Mouse (Mus musculus): ENCODE data around the gene Adgrl3.

Adgrl3 gene

DNA sequence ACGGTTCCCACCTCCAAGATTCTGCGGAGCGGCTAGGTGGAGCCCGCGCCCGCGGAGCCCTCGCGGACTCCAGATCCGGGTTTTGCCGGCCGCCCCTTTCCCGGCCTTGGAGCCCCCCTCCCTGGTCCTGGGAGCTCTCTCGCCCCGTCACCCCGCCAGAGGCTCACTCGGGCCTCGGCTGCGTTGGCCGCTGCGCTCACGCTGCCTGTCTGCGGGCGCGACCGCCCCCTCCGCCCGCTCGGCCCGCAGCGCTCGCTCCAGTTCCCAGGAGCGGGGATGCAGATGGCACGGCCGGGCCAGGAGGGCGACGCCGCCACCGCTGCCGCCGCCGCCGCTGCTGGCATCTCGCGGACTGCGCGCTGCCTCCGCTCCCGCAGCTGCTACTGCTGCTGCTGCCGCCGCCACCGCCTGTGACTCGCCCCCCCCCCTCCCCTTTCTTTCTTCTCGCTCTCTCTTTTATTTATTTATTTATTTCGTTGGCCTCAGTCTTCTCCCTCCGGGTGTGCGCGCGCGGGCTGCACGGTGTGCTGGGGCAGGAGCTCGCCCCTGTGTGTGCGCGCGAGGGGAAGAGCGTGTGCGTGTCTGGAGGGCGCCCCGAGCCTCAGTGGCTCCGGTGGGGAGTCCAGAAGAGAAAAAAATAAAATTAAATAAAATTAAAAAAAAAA, at the start of gene Adgrl3:
TSS of gene Adgrl3 (plus strand) at position 549 of the 665 bp plus-strand sequence.
- DNase-seq (ENCODE audit: low read depth, low spot score): peak; percentile 54

DNA sequence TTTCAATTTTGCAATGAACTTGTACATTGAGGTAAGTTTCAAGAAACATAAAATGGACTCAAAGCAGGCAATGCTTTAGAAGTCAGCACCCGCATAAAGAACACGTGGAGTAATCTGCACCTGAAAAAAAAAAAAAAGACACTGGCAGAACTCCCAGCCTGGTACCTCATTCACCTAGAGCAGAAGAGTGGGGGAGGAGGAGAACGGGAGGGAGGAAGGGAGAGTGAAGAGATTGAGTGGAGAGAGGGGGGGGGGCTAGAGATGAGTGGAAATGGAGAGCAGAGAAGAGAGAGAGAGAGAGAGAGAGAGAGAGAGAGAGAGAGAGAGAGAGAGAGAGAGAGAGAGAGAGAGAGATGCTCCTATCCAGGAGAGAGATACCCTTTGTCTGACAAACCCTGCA, 772 bp upstream of the Adgrl3 start:
- DNase-seq (ENCODE audit: low read depth, low spot score): no peak

DNA sequence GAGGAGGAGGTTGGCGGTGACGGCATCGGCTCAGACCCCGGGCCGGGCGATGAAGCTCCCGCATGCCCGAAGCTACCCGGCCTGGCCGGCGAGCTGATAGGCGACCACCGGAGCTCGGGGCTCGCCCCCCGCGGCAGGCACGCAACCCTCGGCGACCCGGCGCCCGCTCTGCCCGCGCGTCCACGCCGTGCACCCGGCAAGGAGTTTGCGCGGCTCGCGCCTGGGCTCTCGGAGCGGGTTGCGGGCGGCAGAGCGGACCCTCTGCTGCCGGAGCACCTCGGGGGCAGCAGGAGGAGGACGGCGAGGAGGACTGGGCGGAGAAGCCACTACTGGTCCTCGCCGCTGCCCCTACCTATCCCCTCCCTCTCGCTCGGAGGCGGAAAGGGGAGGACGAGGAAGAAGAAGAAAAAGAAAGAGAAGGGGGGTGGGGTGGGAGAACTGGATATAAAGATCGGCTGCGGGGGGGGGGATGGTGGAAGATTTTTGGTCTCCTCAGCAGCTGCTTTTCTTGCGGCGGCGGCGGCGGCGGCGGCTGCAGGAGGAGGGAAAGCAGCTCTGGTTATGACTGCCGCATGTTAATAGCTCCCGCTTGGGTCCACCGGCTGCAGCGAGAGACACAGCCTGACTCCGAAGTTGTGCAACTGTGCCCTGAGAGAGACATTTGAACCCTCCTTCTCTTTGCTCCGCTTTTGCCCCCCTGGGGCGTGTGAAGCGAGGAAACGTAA, 505 bp downstream of the Adgrl3 start:
- peak; percentile 40 for DNase-seq (ENCODE audit: low read depth, low spot score)

DNA sequence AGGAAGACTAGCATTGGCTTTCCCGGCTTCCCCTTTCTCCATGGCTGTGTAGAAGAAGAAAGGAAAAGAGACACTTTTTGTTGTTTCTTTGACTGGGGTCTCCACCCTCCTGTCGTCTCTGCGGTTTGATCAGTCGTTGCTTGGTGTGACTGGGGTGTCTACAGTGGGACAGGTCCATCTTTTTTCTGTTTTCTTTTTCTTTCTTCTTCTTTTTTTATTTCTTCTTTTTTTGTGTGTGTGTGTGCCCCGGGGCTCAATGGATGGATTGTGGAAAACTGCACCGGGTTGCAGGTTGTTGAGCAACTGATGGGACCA, 1.0 kb downstream of the Adgrl3 start:
- DNase-seq (ENCODE audit: low read depth, low spot score): no peak

DNA sequence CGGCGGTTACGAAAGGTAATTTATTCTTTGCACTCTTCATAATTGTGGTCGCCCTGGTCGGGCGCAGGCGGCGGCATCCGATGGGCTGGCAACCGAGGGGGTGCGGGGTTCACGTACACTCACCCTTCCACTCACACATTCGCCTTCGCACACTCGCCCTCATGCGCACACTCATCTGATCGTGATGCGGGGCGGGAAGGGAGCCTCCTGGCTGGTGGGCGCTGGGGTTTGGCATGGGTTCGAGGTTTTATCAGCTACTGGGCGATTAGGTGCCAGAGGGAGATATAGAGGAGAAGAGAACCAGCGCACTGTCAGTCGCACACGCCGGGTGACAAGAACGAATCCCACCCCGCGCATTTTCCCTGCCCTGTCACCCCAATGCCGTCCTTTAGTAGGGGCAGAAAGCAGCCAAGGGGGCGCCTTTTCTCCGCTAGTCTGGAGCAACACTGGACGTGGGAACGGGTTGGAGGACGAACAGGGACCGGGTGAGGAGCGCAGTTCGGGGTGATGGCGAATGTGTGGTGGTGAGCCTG, 1.5 kb downstream of the Adgrl3 start:
- DNase-seq (ENCODE audit: low read depth, low spot score): no peak

DNA sequence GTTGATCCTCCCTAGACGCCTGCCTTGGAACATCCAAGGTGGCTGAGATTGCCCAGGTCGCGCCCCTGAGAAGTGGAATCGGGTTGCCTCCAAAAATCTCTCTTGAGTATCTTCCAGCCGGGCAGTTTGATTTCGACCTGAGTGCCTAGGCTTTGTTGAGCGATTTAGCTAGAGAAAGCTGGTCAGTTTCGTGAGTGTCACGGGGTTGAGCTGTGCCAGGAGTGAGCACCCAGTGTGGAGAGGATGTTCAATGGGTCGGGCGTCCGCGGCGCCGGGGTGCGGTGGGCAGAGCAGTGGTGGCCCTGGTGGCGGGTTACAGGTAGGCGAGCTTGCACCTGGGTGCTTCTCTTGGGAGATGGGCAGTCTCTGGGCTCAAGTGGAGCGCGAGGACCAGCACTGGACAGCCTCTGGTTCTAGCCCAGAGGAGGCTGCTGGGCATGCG, 1.9 kb downstream of the Adgrl3 start:
- peak; percentile 9 for DNase-seq (ENCODE audit: low read depth, low spot score)

DNA sequence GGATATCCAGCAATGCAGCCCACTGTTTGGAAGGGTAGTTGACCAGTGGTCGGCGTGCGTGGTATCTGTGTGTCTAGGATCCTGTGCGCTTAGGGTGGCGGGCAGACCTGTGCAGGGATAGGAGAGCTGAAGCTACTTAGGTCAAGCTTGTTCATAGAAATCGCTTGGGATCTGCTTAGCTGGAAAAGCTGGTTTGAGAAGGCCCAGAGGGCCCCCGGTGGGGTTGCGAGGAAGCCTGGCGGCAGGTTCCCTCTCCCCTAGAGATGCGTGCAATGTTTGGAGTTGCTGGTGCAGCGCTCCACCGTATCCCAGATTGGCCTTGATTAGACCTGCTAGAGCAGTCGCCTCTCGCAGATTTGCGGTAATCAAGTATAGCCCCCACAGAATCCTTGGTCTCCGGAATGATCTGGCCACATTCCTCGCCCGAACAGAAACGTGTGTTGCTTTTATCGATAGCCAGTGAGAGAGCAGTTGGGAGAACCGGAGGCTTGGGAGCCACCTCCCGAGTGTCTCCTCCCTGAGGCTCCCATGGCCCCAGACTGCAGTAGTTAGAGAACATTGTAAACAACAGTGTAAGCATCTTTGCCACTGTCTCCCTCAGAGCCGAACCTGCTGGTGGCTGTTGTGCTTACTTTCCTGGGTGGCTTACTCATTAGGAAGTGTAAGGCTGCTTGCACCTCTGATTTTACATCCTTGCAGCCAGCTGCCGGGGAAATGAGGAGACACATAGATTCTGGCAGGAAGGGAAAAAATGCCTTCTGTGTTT, 2.6 kb downstream of the Adgrl3 start:
- DNase-seq (ENCODE audit: low read depth, low spot score): peak; percentile 17

DNA sequence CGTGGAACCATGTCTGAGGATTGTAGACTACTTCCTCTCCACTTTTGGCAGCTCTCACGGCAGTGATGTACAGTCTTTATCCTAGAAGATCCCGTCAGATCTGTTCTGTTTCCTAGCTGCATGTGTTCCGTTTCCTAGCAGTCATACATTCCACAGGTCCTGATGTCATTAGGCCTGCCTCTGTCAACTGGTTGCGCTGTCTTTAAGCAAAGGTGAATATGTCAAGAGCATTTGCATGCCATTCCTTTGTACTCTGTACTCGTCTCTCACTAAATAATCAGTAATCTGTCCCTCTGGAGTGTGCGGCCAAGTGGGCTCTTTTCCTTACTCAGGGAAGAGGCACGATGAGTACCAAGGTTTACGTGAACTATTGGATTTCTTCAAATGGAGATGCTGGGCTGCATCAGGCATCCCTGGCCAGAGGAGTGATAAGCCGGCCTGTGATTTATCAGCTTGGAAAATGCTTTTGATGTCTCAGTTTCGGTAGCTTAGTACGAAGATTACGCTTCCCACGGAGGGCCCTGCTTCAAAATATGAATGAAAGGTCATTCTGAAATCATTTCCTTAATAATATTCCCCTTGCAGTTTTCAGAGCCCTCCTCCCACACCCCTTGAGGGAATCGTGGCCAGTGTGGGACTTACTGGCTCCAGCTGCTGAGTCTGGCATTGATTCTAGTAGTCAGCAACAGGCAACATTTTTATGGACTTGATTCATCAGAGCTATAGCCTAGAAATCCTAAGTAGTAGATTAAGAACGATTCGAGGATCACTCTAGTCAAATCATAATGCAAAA, 4.2 kb downstream of the Adgrl3 start:
- DNase-seq (ENCODE audit: low read depth, low spot score): no peak

DNA sequence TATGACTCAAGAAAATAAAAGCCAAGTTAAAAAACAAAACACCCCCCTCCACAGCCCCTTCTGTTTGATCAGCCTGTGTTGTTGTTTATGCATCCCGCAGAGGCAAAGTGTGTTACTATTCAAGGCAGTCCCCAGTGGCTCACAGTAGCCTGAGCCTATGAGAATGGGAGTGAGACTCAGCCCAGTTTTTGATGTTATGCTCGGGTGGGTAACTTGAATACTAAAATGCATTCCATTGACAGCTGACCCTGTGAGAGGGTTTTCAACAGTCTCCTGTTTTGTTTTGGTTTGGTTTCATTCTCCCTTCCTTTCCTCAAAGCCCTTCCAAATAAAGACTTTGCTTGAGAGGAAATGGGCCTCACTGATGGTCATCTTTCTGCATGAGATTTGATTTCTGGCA, 8.9 kb downstream of the Adgrl3 start:
- no peak for DNase-seq (ENCODE audit: low read depth, low spot score)

DNA sequence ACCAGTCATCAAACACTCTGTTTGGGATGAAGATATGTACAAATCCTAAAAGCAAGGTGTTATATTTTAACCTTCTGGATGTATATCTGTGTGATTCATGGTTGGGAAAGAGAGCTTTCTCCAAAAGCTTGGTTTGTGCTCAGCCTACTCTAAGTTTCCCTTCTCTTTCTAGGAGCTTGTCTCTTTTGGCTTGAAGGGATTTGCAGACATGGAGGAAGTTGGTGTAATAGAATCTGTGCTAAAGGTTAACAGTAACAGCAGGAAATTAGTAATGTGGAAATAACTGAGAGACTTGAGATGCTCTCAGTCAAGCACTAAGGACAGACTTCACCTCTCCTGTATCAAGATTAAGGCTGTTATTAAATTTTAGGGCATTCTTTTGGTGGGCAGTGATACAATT, 17.2 kb downstream of the Adgrl3 start:
- no peak for DNase-seq (ENCODE audit: low read depth, low spot score)

DNA sequence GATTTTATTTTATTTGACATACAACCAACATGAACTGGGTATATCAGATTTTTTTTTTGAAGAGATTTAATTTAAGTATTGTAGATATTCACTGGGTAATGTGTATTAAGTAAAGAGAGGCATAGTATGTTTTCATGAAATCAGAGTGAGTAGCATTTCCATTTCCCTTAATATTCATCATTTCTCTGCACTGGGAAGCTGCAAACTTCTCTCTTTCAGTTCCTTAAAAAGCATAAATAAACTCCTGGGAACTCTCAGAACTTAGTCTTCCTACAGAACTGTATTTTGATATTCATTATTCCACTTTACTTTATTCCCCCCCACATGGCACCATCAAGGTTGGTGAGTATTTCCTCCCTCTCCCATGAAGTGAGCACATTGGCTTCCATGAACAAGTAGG, 23.9 kb downstream of the Adgrl3 start:
- no peak for DNase-seq (ENCODE audit: low read depth, low spot score)

DNA sequence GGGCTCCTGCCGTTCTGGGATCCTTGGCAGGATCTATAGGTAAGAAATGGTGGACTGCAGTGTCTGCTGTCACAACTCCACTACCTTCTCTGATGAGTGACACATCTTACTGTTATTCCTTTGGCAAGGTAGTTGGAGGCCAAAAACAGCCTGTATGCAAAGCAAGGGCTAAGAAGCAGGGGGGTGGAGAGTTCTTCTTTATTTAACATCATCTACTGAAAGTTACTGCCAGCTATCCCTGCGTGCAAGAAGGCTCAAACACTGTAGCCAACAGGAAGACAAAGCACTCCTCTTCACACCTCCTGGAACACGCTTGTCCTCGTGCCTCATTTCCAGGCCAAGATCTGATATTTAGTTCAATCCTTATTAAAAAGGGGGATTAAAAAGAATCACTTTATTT, 26.2 kb downstream of the Adgrl3 start:
- no peak for DNase-seq (ENCODE audit: low read depth, low spot score)

DNA sequence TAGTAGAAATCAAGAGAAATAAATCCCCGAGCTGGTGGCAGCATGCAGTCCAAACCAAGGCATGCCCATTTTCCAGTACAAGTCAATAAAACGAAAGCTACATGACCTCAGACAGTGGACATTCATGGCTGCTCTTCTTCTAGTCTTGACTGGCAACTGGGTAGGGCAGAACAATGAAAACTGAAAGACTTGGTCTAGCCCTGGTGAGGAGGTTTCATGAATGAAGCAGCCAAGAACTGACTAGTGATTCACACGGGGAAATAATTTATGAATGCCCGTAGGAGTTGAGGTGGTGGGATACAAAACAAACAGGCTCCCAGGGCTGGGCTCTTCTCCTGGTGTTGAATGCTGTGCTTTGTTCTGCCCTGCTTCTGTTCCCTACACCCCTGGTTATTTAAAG, 34.7 kb downstream of the Adgrl3 start:
- DNase-seq (ENCODE audit: low read depth, low spot score): no peak

DNA sequence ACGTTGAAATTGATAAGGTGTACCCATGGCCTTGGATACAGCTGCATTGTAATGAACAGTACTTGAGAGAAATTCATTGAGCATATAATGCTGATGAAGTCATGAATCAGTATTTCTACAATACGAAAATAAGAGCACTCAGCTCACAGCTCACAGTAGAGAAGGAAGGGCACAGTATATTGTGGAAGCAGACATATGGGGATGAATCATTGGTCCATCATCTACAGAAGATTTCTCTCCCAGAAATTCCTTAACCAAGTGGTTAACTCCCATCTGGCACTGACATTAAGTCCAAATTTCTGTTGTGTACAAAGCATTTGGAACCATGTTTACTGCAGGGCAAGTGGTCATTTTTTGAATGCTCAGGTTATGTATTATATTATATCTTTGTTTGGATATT, 35.3 kb downstream of the Adgrl3 start:
- DNase-seq (ENCODE audit: low read depth, low spot score): no peak

DNA sequence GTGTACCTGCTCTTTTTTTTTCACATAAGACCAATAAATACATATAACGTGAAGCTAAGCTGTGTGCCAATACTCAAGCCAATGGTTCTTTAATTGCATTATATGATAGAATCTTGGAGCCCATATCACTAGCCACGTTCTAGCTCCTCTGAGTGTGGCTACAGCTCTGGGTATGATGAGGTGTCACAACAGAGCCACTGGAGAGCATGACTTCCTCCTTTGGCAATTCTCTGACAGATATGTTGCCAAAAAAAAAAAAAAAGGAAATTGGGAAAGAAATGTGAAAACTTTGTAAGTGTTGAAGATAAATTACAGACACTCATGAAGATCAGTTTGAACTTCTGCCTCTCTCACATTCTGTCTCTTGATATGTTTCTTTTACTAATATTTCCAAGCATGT, 38.2 kb downstream of the Adgrl3 start:
- DNase-seq (ENCODE audit: low read depth, low spot score): no peak

DNA sequence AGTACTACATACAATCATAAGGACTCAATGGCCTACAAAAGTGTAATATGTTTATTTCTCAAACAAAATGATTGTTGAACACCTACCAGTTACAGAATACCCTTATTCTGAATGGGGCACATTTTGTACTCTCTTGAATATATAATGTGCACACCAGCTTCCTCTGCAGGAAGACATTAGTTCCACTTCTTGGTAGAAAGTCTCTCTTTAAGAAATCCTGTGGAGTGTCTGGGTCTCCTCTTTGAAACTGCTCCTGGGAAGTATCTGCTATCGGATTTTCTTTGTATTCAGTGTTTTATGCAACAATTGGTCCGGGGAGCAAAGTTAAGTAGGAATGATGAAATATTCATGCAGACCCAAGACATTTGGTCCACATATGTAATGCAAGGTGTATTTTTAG, 41.0 kb downstream of the Adgrl3 start:
- DNase-seq (ENCODE audit: low read depth, low spot score): no peak

DNA sequence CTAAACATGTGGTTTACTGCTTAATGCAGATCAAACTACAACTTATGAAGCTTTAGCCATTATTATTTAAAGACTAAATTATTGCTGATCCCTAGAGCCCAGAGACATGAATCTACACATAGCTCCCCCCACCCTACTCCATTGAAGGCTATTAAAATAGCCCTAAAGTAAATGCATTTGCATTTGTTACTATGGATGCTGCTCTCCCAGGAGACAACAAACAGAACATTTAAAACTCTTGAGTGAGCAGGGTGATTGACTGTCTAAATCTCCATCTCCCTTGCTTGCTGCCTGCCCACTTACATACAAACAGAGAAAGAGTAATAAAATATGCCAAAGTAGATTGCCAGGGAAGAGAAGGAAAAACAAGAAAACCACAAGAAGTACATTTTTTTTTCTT, 41.4 kb downstream of the Adgrl3 start:
- DNase-seq (ENCODE audit: low read depth, low spot score): no peak

DNA sequence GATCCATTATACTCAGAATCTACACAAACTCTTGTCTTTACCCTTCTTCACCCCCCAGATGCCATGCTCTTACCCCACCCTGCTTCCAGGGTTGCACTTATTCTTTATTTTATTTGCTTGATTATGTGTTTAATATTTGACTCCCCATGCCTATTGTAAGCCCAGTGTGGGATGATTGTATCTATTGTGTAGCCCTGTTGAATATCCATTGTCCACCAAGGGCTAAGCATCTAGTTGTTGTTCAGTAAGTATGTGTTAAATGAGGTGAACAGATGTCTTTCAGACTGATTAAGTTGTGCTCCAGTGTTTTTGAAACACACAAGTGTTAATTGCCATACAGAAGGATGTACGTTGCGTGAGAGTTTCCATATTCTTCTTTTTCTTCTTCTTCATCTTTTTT, 44.1 kb downstream of the Adgrl3 start:
- no peak for DNase-seq (ENCODE audit: low read depth, low spot score)

DNA sequence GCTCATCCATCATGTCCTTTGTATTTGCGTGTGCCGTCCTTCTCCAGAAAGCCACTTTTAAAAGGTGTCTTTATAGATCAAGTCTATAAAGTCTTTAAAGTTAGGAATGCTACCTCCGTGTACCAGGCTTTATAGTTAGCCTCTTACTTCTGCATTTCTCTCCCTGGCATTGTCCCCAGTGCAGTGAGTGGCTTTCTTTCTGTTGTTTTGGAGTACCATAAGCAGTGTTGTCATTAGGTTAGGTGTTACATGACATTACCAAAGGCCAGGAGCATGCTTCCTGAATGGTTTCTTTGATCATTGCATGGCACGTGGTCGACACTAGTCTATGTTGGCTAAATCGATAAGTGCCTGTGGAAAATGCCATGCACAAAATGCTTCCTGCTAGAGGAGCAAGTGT, 48.2 kb downstream of the Adgrl3 start:
- DNase-seq (ENCODE audit: low read depth, low spot score): no peak

DNA sequence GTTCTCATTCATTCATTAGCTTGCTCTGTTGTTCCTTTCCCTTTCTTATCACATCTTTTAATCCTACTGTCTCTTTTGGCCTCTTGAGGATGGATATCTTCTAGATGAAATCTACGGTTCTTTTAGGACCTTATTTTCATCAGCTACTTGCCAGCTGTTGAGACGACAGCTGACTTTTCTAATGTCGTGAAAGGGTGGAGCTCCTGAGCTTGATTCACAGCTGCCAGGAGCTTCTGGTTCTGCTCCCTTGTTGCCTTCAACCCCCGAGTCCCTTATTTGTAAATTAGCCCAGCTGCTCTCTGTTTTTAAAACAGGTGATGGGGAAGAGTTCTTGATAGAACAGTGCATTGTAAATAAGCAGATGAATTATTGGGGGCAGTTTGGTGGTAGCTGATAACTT, 48.9 kb downstream of the Adgrl3 start:
- DNase-seq (ENCODE audit: low read depth, low spot score): no peak

DNA sequence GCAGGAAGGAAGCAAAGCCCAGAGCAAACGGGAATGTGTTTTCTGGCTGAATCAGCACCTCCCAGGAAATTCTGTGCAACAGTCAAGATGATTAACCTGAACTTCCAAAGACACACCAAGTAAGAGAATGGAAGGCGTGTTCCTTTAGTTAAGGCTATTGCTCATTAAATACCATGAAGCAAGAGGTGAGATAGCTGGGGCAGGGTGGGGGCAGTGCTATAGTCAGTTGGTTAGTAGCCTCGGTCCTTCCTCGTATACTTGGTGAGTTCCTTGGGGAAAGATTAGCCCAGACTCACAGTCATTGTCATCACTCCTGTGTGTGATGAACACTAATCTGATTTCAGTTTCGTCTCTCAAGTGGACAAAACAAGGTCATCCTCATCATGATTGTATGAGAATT, 53.0 kb downstream of the Adgrl3 start:
- no peak for DNase-seq (ENCODE audit: low read depth, low spot score)

DNA sequence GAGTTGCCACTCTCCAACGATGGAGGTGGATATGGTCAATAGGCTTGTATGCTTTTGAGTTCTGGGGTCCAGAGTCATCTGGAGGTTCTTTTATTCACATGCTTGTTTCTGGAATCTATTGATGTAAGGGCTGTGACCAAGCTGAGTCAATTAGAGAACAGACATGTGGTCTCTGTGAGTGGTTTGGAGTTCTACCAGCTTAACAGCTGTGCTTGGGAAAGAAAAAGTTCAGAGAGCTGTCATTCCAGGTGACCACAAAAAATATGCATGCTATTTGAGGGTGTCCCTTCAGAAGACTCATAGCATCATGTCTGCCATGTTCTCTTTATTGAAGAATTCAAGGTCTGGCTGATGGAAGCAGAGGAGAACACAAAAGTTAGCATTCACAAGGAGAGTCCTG, 53.9 kb downstream of the Adgrl3 start:
- DNase-seq (ENCODE audit: low read depth, low spot score): no peak

All from ES-CJ7 (cell line).